Mouse (Mus musculus): ENCODE measurements at regions not wholly inside any gene's neighbourhood (a gene's known extent, or its start where the extent isn't known, plus 50 kb on each side); places are given as distances from the start of the nearest gene placed in this dataset.

DNA sequence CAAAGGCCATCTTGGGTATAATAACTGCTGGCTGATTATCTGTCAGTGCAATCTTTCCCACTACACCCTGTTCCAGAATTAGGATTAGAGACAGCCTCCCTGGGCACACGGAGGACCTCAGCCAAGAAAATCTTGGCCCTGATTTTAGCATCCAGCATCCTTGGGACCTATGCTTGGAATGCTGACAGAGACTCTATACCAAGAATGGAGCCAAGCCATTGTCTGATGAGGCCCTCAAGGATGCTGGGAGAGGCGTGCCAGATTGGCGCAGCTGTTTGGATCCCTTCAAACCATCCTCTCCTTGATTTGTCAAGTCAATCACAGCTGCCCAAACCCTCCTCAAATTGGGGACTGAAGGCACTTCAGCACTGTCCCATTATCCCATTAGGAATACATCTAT lies 94.2 kb downstream of the Rbm43 start:
- Histone ChIP-seq H3K27ac (ENCODE audit: insufficient read depth, low read depth, low read length) (no peak overlapping the region), H3K4me3 (ENCODE audit: insufficient read depth, low read depth, low read length) (no peak overlapping the region), H3K4me1 (ENCODE audit: control insufficient read depth, insufficient read depth, low read length) (peaks cover 4% of the 10 kb centered on the region; the same call in 1 of the 2 replicates)
- TF ChIP-seq POLR2A (IDR thresholded peaks at IDR 0.05; ENCODE audit: insufficient read depth, low read depth, low read length) (no peak), CTCF (IDR thresholded peaks at IDR 0.05; ENCODE audit: insufficient read depth, low read depth, low read length) (no peak)
- 70% methylated on average over 3 of the region's 3 CpGs for WGBS

GRCm38 (mm10) chr2:51844831-51845230 lies 90.1 kb downstream of the Rbm43 start:
- WGBS = 74% methylated on average over 8 of the region's 8 CpGs
- no peak for TF ChIP-seq POLR2A (IDR thresholded peaks at IDR 0.05; ENCODE audit: insufficient read depth, low read depth, low read length)
- TF ChIP-seq CTCF (IDR thresholded peaks at IDR 0.05; ENCODE audit: insufficient read depth, low read depth, low read length) = no peak
- no peak overlapping the region for H3K4me3 ChIP-seq (ENCODE audit: insufficient read depth, low read depth, low read length)
- peaks cover 4% of the 10 kb centered on the region; the same call in 1 of the 2 replicates for H3K4me1 ChIP-seq (ENCODE audit: control insufficient read depth, insufficient read depth, low read length)
- H3K27ac ChIP-seq (ENCODE audit: insufficient read depth, low read depth, low read length) = no peak overlapping the region

GRCm38 (mm10) chr2:51847556-51847955 lies 87.4 kb downstream of the Rbm43 start:
- 56% methylated on average over 4 of the region's 4 CpGs for WGBS
- Histone ChIP-seq H3K27ac (ENCODE audit: insufficient read depth, low read depth, low read length) (no peak overlapping the region), H3K4me1 (ENCODE audit: control insufficient read depth, insufficient read depth, low read length) (peaks cover 4% of the 10 kb centered on the region; the same call in 1 of the 2 replicates), H3K4me3 (ENCODE audit: insufficient read depth, low read depth, low read length) (no peak overlapping the region)
- TF ChIP-seq POLR2A (IDR thresholded peaks at IDR 0.05; ENCODE audit: insufficient read depth, low read depth, low read length) (no peak), CTCF (IDR thresholded peaks at IDR 0.05; ENCODE audit: insufficient read depth, low read depth, low read length) (no peak)

DNA sequence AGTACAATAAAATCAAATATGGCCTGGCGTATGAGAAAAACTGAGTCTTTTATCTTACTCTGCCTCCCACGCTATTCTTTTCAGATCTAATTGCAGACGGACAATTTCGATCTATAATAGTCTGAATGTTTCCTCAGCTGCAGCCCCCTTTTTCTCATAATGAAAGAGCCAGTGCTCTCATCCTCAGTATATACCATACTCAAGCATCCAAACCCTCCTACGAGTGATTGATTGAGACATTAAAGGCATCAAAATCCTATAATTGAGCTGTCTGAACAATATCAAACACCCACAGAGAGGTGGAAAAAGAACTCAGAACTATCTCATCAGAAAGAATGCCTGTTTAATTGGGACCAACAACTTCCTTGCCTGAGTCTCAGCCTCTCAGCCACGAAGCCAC lies 87.0 kb downstream of the Rbm43 start:
- WGBS = 39% methylated on average over 6 of the region's 6 CpGs
- TF ChIP-seq POLR2A (IDR thresholded peaks at IDR 0.05; ENCODE audit: insufficient read depth, low read depth, low read length) = no peak
- TF ChIP-seq CTCF (IDR thresholded peaks at IDR 0.05; ENCODE audit: insufficient read depth, low read depth, low read length) = no peak
- no peak overlapping the region for H3K27ac ChIP-seq (ENCODE audit: insufficient read depth, low read depth, low read length)
- H3K4me1 ChIP-seq (ENCODE audit: control insufficient read depth, insufficient read depth, low read length) = peaks cover 4% of the 10 kb centered on the region; the same call in 1 of the 2 replicates
- no peak overlapping the region for H3K4me3 ChIP-seq (ENCODE audit: insufficient read depth, low read depth, low read length)

DNA sequence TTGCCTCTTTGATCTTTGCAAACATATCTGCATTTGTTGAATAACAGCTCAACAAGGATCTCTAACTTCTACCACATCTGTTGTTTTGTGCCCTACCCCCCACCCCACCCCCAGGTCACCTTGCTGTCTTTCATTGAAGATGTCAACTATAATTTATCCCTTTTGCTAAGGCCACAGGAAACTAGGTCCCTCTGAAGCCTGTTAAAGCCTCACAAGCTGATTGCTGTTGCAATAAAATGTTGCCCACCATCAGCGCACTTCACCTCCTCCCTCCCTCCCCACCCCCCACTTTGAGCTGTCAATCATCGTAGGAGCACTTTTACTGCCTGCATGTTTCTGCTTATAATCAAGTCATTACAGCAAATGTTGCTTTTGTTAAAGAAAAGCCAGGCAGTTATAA lies 86.5 kb downstream of the Rbm43 start:
- no peak for TF ChIP-seq CTCF (IDR thresholded peaks at IDR 0.05; ENCODE audit: insufficient read depth, low read depth, low read length)
- no peak for TF ChIP-seq POLR2A (IDR thresholded peaks at IDR 0.05; ENCODE audit: insufficient read depth, low read depth, low read length)
- peaks cover 4% of the 10 kb centered on the region; the same call in 1 of the 2 replicates for H3K4me1 ChIP-seq (ENCODE audit: control insufficient read depth, insufficient read depth, low read length)
- WGBS = 67% methylated on average over 2 of the region's 2 CpGs
- H3K27ac ChIP-seq (ENCODE audit: insufficient read depth, low read depth, low read length) = no peak overlapping the region
- H3K4me3 ChIP-seq (ENCODE audit: insufficient read depth, low read depth, low read length) = no peak overlapping the region

GRCm38 (mm10) chr2:51850581-51850980 lies 84.4 kb downstream of the Rbm43 start:
- no peak overlapping the region for H3K4me3 ChIP-seq (ENCODE audit: insufficient read depth, low read depth, low read length)
- no peaks in the 10 kb centered on the region for H3K4me1 ChIP-seq (ENCODE audit: control insufficient read depth, insufficient read depth, low read length)
- WGBS = 90% methylated on average over 9 of the region's 9 CpGs
- no peak overlapping the region for H3K27ac ChIP-seq (ENCODE audit: insufficient read depth, low read depth, low read length)
- TF ChIP-seq CTCF (IDR thresholded peaks at IDR 0.05; ENCODE audit: insufficient read depth, low read depth, low read length) (no peak), POLR2A (IDR thresholded peaks at IDR 0.05; ENCODE audit: insufficient read depth, low read depth, low read length) (no peak)

DNA sequence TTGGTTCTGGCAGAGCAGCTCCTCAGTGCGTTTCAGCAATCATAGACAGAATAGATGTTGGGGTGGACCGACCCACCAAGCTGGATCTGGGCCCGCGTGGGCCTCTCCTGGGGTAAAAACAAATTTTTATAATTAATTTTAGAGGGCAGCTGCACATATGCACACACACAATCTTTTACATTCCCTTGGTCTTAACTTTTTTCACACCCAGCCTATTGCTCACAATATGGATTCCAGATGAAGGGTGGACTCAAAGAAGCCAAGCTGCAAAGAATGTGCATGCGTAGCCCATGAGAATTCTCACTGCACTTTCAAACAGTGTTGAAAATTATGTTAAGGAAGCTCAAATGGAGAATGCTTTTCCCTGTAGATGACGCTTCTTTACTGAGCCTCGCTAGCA lies 83.3 kb downstream of the Rbm43 start:
- TF ChIP-seq CTCF (IDR thresholded peaks at IDR 0.05; ENCODE audit: insufficient read depth, low read depth, low read length) (no peak), POLR2A (IDR thresholded peaks at IDR 0.05; ENCODE audit: insufficient read depth, low read depth, low read length) (no peak)
- H3K4me1 ChIP-seq (ENCODE audit: control insufficient read depth, insufficient read depth, low read length) = no peaks in the 10 kb centered on the region
- no peak overlapping the region for H3K4me3 ChIP-seq (ENCODE audit: insufficient read depth, low read depth, low read length)
- H3K27ac ChIP-seq (ENCODE audit: insufficient read depth, low read depth, low read length) = no peak overlapping the region
- WGBS = 95% methylated on average over 7 of the region's 7 CpGs

DNA sequence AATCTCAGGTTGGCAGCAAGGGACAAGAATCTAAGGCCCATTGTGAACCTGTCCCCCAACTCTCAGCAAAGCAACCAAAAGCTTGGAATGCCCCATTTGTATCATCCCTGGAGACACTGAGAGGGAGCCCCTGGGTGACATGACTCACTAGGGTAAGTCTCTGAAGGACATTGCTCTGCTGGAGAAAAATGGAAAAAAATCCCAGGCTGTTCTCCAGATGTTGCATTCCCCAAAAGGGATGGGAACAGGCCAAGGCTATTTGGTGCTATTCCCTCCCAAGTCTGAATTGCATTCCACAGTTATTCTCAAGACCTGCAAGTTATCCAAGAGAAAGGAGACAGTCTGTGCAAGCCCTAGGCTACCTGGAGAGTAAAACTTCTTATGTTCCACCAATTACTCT lies 77.7 kb downstream of the Rbm43 start:
- H3K27ac ChIP-seq (ENCODE audit: insufficient read depth, low read depth, low read length) = no peak overlapping the region
- TF ChIP-seq POLR2A (IDR thresholded peaks at IDR 0.05; ENCODE audit: insufficient read depth, low read depth, low read length) (no peak), CTCF (IDR thresholded peaks at IDR 0.05; ENCODE audit: insufficient read depth, low read depth, low read length) (no peak)
- H3K4me1 ChIP-seq (ENCODE audit: control insufficient read depth, insufficient read depth, low read length) = no peaks in the 10 kb centered on the region
- no peak overlapping the region for H3K4me3 ChIP-seq (ENCODE audit: insufficient read depth, low read depth, low read length)

DNA sequence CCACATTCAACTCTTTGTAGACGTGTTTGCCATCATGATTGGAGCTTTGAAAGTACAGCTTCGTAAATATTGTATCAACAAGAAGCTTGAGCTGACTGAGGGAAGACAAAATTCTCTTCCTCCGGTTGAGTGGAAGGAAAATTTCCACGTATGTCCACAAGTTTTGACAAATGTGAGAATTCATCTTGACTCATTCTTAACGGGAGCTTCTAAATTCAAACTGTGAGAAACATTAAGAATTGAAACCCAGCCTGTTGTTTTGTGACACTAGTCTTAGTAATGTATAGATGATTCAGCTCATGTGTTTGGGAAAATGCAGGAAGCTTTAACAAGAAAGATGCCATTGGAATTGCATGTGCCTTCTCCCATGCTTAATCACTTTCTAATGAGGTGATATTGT lies 68.9 kb downstream of the Rbm43 start:
- WGBS = 84% methylated on average over 5 of the region's 5 CpGs
- TF ChIP-seq CTCF (IDR thresholded peaks at IDR 0.05; ENCODE audit: insufficient read depth, low read depth, low read length) (no peak), POLR2A (IDR thresholded peaks at IDR 0.05; ENCODE audit: insufficient read depth, low read depth, low read length) (no peak)
- H3K4me3 ChIP-seq (ENCODE audit: insufficient read depth, low read depth, low read length) = no peak overlapping the region
- H3K4me1 ChIP-seq (ENCODE audit: control insufficient read depth, insufficient read depth, low read length) = no peaks in the 10 kb centered on the region
- H3K27ac ChIP-seq (ENCODE audit: insufficient read depth, low read depth, low read length) = no peak overlapping the region

All from olfactory bulb, adult 2 months (tissue).